Comparison of ENCODE assay signal across 24 mouse cellular contexts in genomic region chr11:9122315-9122714, GRCm38 (mm10). TPM values are rescaled to one million over a fixed set of nuclear protein-coding genes. Genes with fewer than 3 reads are reported as not detected.
DNase-seq lines count a peak whose midpoint lies in the region; TF ChIP-seq lines count a peak whose summit lies in the region.
"Had no signal": no experiment of that assay in that cellular context is flagged by ENCODE, and none has a peak within 500 bp of the region (broad histone marks: within the 10 kb centered on the region; RNA-seq: fewer than 3 reads in every experiment).

No protein-coding gene starts in this region.

- intact Hi-C loops in heart, adult 2 months (cut with DNase I): no loop called here
- intact Hi-C loops in left cerebral cortex, adult 2 months (cut with DNase I): no loop called here

- no peak for TF ChIP-seq POLR2A in heart, adult 2 months (IDR thresholded peaks at IDR 0.05; ENCODE audit: insufficient read depth, low read depth, low read length)

- H3K4me1 ChIP-seq in heart, adult 2 months (ENCODE audit: control insufficient read depth, insufficient read depth, low read length): no peaks in the 10 kb centered on the region
- H3K4me1 ChIP-seq in E14TG2a.4 (replicated peaks; ENCODE audit: low read depth, low read length): peaks cover 79% of the 10 kb centered on the region

- DNase-seq in heart, adult 11 months: peak; percentile 24
- DNase-seq in heart, adult 2 months: no peak
- peak; percentile 65 for DNase-seq in ES-CJ7 (ENCODE audit: low read depth, low spot score)
- DNase-seq in ZHBTc4 (ENCODE audit: low read depth, low spot score): peak; percentile 61
- DNase-seq in urinary bladder, postnatal 14 days (ENCODE audit: low spot score): no peak
- no peak for DNase-seq in lung, adult 18-20 months
- no peak for DNase-seq in left cerebral cortex, adult 2 months (ENCODE audit: extremely low spot score in 1 of 2, low spot score in 2 of 2)
- DNase-seq: adrenal gland, adult 8-10 months; adrenal gland, postnatal 14 days; adrenal gland, postnatal 36 days; B cell, adult 2 months; cerebellum, adult 11-12 months; cerebellum, adult 2 months; cerebellum, adult 9-10 months; cerebellum, postnatal 10 days; cerebellum, postnatal 25 days; forebrain, postnatal 0 days had no signal

- WGBS in heart, adult 2 months: 79% methylated on average over 4 of the region's 4 CpGs

- H3K4me3 ChIP-seq in heart, adult 2 months: no peak overlapping the region
- H3K4me3 ChIP-seq in E14TG2a.4 (replicated peaks; ENCODE audit: low read length): peak overlapping the region; percentile 94
- H3K4me3 ChIP-seq in left cerebral cortex, adult 2 months: no peak overlapping the region
- H3K4me3 ChIP-seq: embryonic facial prominence, embryonic 10.5 days; embryonic facial prominence, embryonic 12.5 days; forebrain, embryonic 13.5 days; forebrain, embryonic 15.5 days had no signal

- no peaks in the 10 kb centered on the region for H3K36me3 ChIP-seq in heart, adult 2 months (ENCODE audit: control insufficient read depth, insufficient read depth, low read length)
- peaks cover 79% of the 10 kb centered on the region for H3K36me3 ChIP-seq in E14TG2a.4 (ENCODE audit: insufficient read depth, low read length)
- H3K36me3 ChIP-seq: embryonic facial prominence, embryonic 10.5 days; embryonic facial prominence, embryonic 12.5 days; forebrain, embryonic 15.5 days had no signal

- no peak overlapping the region for H3K27ac ChIP-seq in heart, adult 2 months
- H3K27ac ChIP-seq in left cerebral cortex, adult 2 months: no peak overlapping the region
- H3K27ac ChIP-seq: embryonic facial prominence, embryonic 10.5 days; embryonic facial prominence, embryonic 12.5 days; forebrain, embryonic 13.5 days; forebrain, embryonic 15.5 days had no signal

- 0 out of 2 replicates have a peak, but pooled peaks cover 5% of the 10 kb centered on the region for H3K9me3 ChIP-seq in E14TG2a.4 (ENCODE audit: low read length)
- H3K9me3 ChIP-seq: embryonic facial prominence, embryonic 10.5 days; embryonic facial prominence, embryonic 12.5 days; forebrain, embryonic 13.5 days; forebrain, embryonic 15.5 days had no signal

- H3K27me3 ChIP-seq in heart, adult 2 months (ENCODE audit: control insufficient read depth, insufficient read depth, low read length): no peaks in the 10 kb centered on the region
- no peaks in the 10 kb centered on the region for H3K27me3 ChIP-seq in E14TG2a.4 (ENCODE audit: insufficient read depth, low read length)
- H3K27me3 ChIP-seq: Patski had no signal

- no peak for TF ChIP-seq CTCF in heart, adult 2 months (IDR thresholded peaks at IDR 0.05)
- TF ChIP-seq CTCF in E14TG2a.4 (conservative IDR thresholded peaks at IDR 0.05; ENCODE audit: low read length): no peak
- TF ChIP-seq CTCF in left cerebral cortex, adult 2 months (IDR thresholded peaks at IDR 0.05): no peak

- H3K9ac ChIP-seq in heart, adult 2 months (ENCODE audit: low read depth, low read length): no peak overlapping the region
- H3K9ac ChIP-seq: embryonic facial prominence, embryonic 12.5 days; forebrain, embryonic 13.5 days; forebrain, embryonic 15.5 days; forebrain, postnatal 0 days had no signal

- no peak for TF ChIP-seq EP300 in heart, adult 2 months (IDR thresholded peaks at IDR 0.05; ENCODE audit: insufficient read depth, low read depth, low read length)

- H3K79me2 ChIP-seq in heart, adult 2 months (replicated peaks; ENCODE audit: control insufficient read depth, insufficient read depth, low read length): no peaks in the 10 kb centered on the region

RNA-seq across cellular contexts. Expression of gene Upp1, which starts 4.4 kb away (rescaled TPM):
- 1 to 10 TPM; 4.6 to 5.2 TPM for total RNA-seq in heart, adult 2 months (2021)
- 7.4 and 9.9 TPM in 2 replicates for polyA plus RNA-seq in heart, adult 2 months (2012; rRNA removed)
- total RNA-seq in left cerebral cortex, adult 2 months (2021): 1 to 10 TPM; 1.8 to 5.4 TPM
- polyA plus RNA-seq: CD4-positive, CD25-positive, alpha-beta regulatory T cell, adult 4 months had no signal

Comparison
In these comparisons a context has a peak if more than half of its experiments do, and no peak if none do; other contexts are left out.
1. DNase-seq: peak in heart, adult 11 months (single experiment), ES-CJ7 (single experiment) and ZHBTc4 (single experiment); none in heart, adult 2 months (0 of 2), urinary bladder, postnatal 14 days (single experiment), lung, adult 18-20 months (0 of 2) and left cerebral cortex, adult 2 months (0 of 2).